Mouse (Mus musculus) midbrain, postnatal 0 days (tissue): ENCODE measurements at regions not wholly inside any gene's neighbourhood (a gene's known extent, or its start where the extent isn't known, plus 50 kb on each side); places are given as distances from the start of the nearest gene placed in this dataset.

Experiments used
- ATAC-seq: fragments of 200-750 bp; cut with Nextera tagmentation; 2 replicates; pipeline ENCODE4 v1.8.0; 2017; ENCODE audit warnings: moderate number of reproducible peaks, mild to moderate bottlenecking, moderate TSS enrichment, moderate library complexity; ENCODE audit not compliant: low FRiP score
- DNase-seq: peaks from one replicate; pipeline ENCODE4 v3.0.0-alpha.2; 2015; ENCODE audit warnings: low spot score
- H3K27ac ChIP-seq: fragments of 300-500 bp; sonication (generic); 2 replicates; pipeline ENCODE4 v1.5.1; 2014; ENCODE audit warnings: low read depth, mild to moderate bottlenecking, low read length, mixed read lengths
- H3K27me3 ChIP-seq: fragments of 300-500 bp; sonication (generic); 2 replicates; pipeline ENCODE4 v1.6.1; 2014; ENCODE audit warnings: low read length, control low read depth, mixed read lengths; ENCODE audit not compliant: insufficient read depth
- H3K36me3 ChIP-seq: fragments of 300-500 bp; sonication (generic); 2 replicates; pipeline ENCODE4 v1.6.1; 2014; ENCODE audit warnings: low read length, control low read depth, mixed read lengths; ENCODE audit not compliant: insufficient read depth
- H3K4me1 ChIP-seq: fragments of 300-500 bp; sonication (generic); 2 replicates; pipeline ENCODE4 v1.6.1; 2014; ENCODE audit warnings: mild to moderate bottlenecking, control low read depth, antibody characterized with exemption, low read length, mixed read lengths; ENCODE audit not compliant: insufficient read depth
- H3K4me2 ChIP-seq: fragments of 300-500 bp; sonication (generic); 2 replicates; pipeline ENCODE4 v1.6.1; 2014; ENCODE audit warnings: low read depth, mild to moderate bottlenecking, low read length, mixed read lengths; ENCODE audit not compliant: poor library complexity, severe bottlenecking
- H3K4me3 ChIP-seq: fragments of 300-500 bp; sonication (generic); 2 replicates; pipeline ENCODE4 v1.5.1; 2014; ENCODE audit warnings: low read depth, mild to moderate bottlenecking, low read length, moderate library complexity
- H3K9ac ChIP-seq: fragments of 300-500 bp; sonication (generic); replicated peaks from 2 replicates; pipeline ENCODE4 v1.6.1; 2014; ENCODE audit warnings: mild to moderate bottlenecking, low read length, moderate library complexity, mixed read lengths; ENCODE audit not compliant: poor library complexity, severe bottlenecking
- H3K9me3 ChIP-seq: fragments of 300-500 bp; sonication (generic); 2 replicates; pipeline ENCODE4 v1.6.1; 2016; ENCODE audit warnings: low read length, control low read depth
- CTCF ChIP-seq: IDR thresholded peaks from 2 replicates; pipeline ENCODE4 v1.5.1; 2016; ENCODE audit warnings: antibody characterized with exemption, mild to moderate bottlenecking
- WGBS: fragments of 180-500 bp; shearing (Covaris S2); extraction: QIAGEN DNeasy Blood & Tissue Kit; methylation state at CpG from one replicate; pipeline ENCODE4 v1.1.7; 2014; 5-methylcytosine and 5-hydroxymethylcytosine counted together

GRCm38 (mm10) chr14:36155757-36156156 lies 61.0 kb downstream of the 4930474N05Rik start:
- no peak for ATAC-seq

GRCm38 (mm10) chr14:36156175-36156574 lies 61.5 kb downstream of the 4930474N05Rik start:
- no peaks in the 10 kb centered on the region for H3K27me3 ChIP-seq
- DNase-seq (no peak), ATAC-seq (no peak)
- TF ChIP-seq CTCF, result no peak
- 72% methylated on average over 2 of the region's 2 CpGs for WGBS
- H3K9me3 ChIP-seq, result no peaks in the 10 kb centered on the region
- H3K36me3 ChIP-seq, result no peaks in the 10 kb centered on the region
- H3K4me3 ChIP-seq, result no peak overlapping the region
- no peak overlapping the region for H3K9ac ChIP-seq
- H3K27ac ChIP-seq, result no peak overlapping the region
- no peaks in the 10 kb centered on the region for H3K4me1 ChIP-seq
- H3K4me2 ChIP-seq, result no peak overlapping the region

More at GRCm38 (mm10) chr14:36155757-36156156, 61.0 kb downstream of the 4930474N05Rik start:
- no peak overlapping the region for H3K4me2 ChIP-seq
- no peak overlapping the region for H3K4me3 ChIP-seq
- H3K9ac ChIP-seq, result no peak overlapping the region
- no peak overlapping the region for H3K27ac ChIP-seq
- no peaks in the 10 kb centered on the region for H3K36me3 ChIP-seq
- no peak for DNase-seq
- no peaks in the 10 kb centered on the region for H3K4me1 ChIP-seq
- no peaks in the 10 kb centered on the region for H3K27me3 ChIP-seq
- TF ChIP-seq CTCF, result no peak
- no peaks in the 10 kb centered on the region for H3K9me3 ChIP-seq

- Histone ChIP-seq H3K4me1 (no peaks in the 10 kb centered on the region), H3K36me3 (no peaks in the 10 kb centered on the region), H3K27ac (no peak overlapping the region), H3K4me3 (no peak overlapping the region), H3K9ac (no peak overlapping the region), H3K27me3 (no peaks in the 10 kb centered on the region), H3K4me2 (no peak overlapping the region), H3K9me3 (no peaks in the 10 kb centered on the region)
- ATAC-seq, result no peak
- 46% methylated on average over 1 of the region's 1 CpGs for WGBS
- no peak for DNase-seq
- TF ChIP-seq CTCF, result no peak
These were observed 89.0 kb downstream of the 4930474N05Rik start for GRCm38 (mm10) chr14:36183701-36184100.

DNA sequence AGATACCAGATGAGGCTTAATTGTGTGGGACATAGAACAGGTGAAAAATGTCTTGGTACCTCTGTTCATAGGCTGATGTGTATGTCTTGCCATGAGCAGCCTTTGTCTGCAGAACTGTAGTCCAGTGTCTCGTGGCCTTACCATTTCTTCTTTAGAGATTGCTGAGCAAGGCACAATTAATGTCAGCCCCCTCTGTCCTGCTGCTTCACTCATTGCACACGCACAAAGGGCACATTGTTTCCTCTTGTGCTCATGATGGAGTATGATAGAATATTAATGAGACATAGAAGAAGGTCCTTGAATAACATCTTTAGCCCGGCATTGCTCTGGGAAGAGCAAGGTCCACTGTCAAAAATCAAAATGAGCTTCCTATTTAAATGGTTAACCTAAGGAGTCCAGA lies 101.8 kb downstream of the 4930474N05Rik start:
- H3K4me3 ChIP-seq, result no peak overlapping the region
- WGBS, result 48% methylated on average over 3 of the region's 3 CpGs
- DNase-seq, result no peak
- H3K27ac ChIP-seq, result no peak overlapping the region
- no peaks in the 10 kb centered on the region for H3K27me3 ChIP-seq
- H3K9ac ChIP-seq, result no peak overlapping the region
- no peaks in the 10 kb centered on the region for H3K36me3 ChIP-seq
- TF ChIP-seq CTCF, result no peak
- no peaks in the 10 kb centered on the region for H3K9me3 ChIP-seq
- no peak overlapping the region for H3K4me2 ChIP-seq
- ATAC-seq, result no peak
- H3K4me1 ChIP-seq, result no peaks in the 10 kb centered on the region

- H3K27me3 ChIP-seq, result no peaks in the 10 kb centered on the region
- no peak for TF ChIP-seq CTCF
- WGBS, result 95% methylated on average over 5 of the region's 5 CpGs
- no peak overlapping the region for H3K27ac ChIP-seq
- H3K9ac ChIP-seq, result no peak overlapping the region
- ATAC-seq (no peak), DNase-seq (no peak)
- H3K4me1 ChIP-seq, result no peaks in the 10 kb centered on the region
- no peak overlapping the region for H3K4me2 ChIP-seq
- no peak overlapping the region for H3K4me3 ChIP-seq
- no peaks in the 10 kb centered on the region for H3K9me3 ChIP-seq
- no peaks in the 10 kb centered on the region for H3K36me3 ChIP-seq
These were observed 103.7 kb downstream of the 4930474N05Rik start for GRCm38 (mm10) chr14:36198396-36198795.

- Histone ChIP-seq H3K27me3 (no peaks in the 10 kb centered on the region), H3K4me1 (no peaks in the 10 kb centered on the region), H3K36me3 (no peaks in the 10 kb centered on the region), H3K9ac (no peak overlapping the region), H3K4me3 (no peak overlapping the region), H3K9me3 (no peaks in the 10 kb centered on the region), H3K4me2 (no peak overlapping the region), H3K27ac (no peak overlapping the region)
- peak; percentile 75 for DNase-seq
- peak; percentile 70 for ATAC-seq
- peak; percentile 27 for TF ChIP-seq CTCF
- 81% methylated on average over 1 of the region's 1 CpGs for WGBS
These were observed 109.1 kb downstream of the 4930474N05Rik start for GRCm38 (mm10) chr14:36203855-36204254.
